Mouse (Mus musculus): ENCODE measurements around the gene Mpst. TPM values are rescaled to one million over a fixed set of nuclear protein-coding genes. Genes with fewer than 3 reads are reported as not detected.

The Mpst gene
- polyA plus RNA-seq (2016; fragmentation: Nextera tagmentation; extraction: Ambion mirVana) = 2.1 and 2.8 TPM in 2 replicates

DNA sequence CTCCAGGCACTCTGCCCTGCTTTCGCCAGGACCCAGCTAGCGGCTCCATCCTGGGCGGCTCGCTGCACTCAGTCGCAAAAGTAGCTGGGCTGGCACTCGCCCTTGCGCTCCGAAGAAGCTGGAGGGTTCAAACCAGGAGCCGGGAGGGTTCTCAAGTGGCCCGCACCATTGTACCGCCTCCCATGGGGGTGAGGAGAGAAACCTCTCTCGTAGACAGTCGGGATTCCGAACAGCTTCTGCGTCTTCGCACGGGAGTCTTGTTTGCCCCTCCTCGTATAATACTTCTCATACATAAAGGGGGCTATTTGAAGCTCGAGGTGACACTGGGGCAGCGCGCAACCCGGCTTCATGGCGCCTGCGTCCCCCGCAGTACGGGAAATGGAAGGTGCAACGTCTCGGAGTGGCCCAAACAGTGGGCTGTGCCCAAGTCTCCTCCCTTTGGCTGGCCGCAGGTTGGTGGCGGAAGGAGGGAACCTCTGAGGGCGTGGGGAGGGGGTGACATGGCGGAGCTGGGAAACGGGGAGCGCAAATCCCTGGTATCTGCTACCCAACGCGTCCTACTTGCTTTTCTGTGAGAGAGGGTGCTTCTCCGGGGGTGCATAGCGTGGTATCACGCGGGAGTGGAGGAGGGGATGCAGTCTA is at the start of gene Mpst:
Gene Mpst, plus strand, starts transcription at position 124 of the 642 bp plus-strand sequence.
- H3K36me3 ChIP-seq = no peaks in the 10 kb centered on the region; the same call in 1 of the 2 replicates
- peak within 1 kb of the TSS; percentile 57 for H3K4me3 ChIP-seq
- ATAC-seq (ENCODE audit: low FRiP score, low read depth) = peak; percentile 84
- H3K9me3 ChIP-seq = no peaks in the 10 kb centered on the region
- peaks cover 35% of the 10 kb centered on the region for H3K27me3 ChIP-seq (replicated peaks)
- H3K27ac ChIP-seq = peak within 1 kb of the TSS; percentile 71
- peaks cover 35% of the 10 kb centered on the region for H3K4me1 ChIP-seq
- H3K4me2 ChIP-seq (replicated peaks) = peak within 1 kb of the TSS; percentile 84
- WGBS = under 1% methylated on average over 40 of the region's 40 CpGs
- peak within 1 kb of the TSS; percentile 56 for H3K9ac ChIP-seq

DNA sequence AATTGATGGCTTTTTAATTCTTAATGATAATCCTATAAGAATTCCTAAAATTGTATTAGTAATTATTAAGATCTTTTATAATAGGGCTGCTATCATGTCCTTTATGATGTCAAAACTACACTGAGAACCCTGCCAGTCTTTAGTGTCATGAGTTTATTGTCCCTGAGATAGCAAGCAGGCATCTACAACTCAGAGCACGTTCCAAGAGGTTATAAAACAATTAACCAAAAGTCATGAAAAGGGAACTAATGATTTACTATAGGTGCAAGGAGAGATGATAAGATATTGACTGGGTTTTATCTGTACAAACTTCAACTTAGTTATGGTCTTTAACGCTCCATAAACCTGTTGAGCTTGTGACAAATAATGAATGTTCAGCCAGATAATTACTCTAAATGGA is 40.3 kb upstream of the Mpst start:
- H3K27ac ChIP-seq = no peak overlapping the region
- peaks cover 18% of the 10 kb centered on the region; the same call in 1 of the 2 replicates for H3K27me3 ChIP-seq (replicated peaks)
- no peaks in the 10 kb centered on the region for H3K4me1 ChIP-seq
- WGBS = 53% methylated on average over 2 of the region's 2 CpGs
- H3K4me3 ChIP-seq = no peak overlapping the region
- H3K4me2 ChIP-seq (replicated peaks) = no peak overlapping the region
- H3K9ac ChIP-seq = no peak overlapping the region
- no peaks in the 10 kb centered on the region for H3K9me3 ChIP-seq
- H3K36me3 ChIP-seq = no peaks in the 10 kb centered on the region
- ATAC-seq (ENCODE audit: low FRiP score, low read depth) = no peak

DNA sequence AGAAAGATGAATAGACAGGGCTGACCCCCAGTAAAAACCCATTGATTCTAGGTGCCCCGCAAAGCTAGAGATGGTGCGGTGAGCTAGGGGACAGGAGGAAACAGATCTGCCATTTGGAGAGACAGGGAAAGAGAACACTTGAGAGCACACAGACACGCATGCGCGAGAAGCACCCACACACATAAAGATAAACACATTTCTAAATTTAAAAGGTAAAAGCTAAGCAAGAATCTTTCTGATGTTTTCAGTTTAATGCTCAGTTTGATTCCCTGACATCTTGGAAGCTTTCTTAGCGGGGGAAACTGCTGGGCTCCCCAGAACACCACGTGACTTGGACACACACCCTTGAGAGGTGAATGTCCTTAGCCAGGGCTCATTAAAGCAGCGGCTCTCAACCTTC is 39.3 kb upstream of the Mpst start:
- H3K4me1 ChIP-seq = no peaks in the 10 kb centered on the region
- WGBS = 76% methylated on average over 8 of the region's 8 CpGs
- no peaks in the 10 kb centered on the region for H3K36me3 ChIP-seq
- H3K4me2 ChIP-seq (replicated peaks) = no peak overlapping the region
- ATAC-seq (ENCODE audit: low FRiP score, low read depth) = no peak
- H3K9me3 ChIP-seq = no peaks in the 10 kb centered on the region
- peaks cover 18% of the 10 kb centered on the region; the same call in 1 of the 2 replicates for H3K27me3 ChIP-seq (replicated peaks)
- no peak overlapping the region for H3K27ac ChIP-seq
- no peak overlapping the region for H3K4me3 ChIP-seq
- no peak overlapping the region for H3K9ac ChIP-seq

DNA sequence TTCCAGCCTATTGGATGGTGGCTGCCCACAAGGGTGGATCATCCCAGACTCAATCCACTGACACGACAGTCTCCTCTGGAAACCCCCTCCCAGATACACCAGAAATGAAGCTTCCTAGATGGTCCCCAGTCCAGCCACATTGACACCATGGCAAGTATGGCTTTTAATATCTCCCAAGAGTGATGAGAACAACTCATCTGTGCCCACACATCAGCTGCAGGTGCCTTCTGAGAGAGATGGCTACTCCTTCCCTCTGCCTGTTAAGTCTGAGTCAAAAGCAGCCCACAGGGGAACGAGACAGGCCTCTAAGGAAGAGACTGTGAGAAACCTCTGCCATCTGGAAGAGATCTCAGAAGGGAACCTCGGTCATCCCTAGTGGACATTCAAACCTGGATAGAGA is 38.4 kb upstream of the Mpst start:
- Histone ChIP-seq H3K9me3 (no peaks in the 10 kb centered on the region), H3K27ac (no peak overlapping the region), H3K4me2 (replicated peaks) (no peak overlapping the region), H3K27me3 (replicated peaks) (peaks cover 18% of the 10 kb centered on the region; the same call in 1 of the 2 replicates), H3K36me3 (no peaks in the 10 kb centered on the region), H3K4me1 (no peaks in the 10 kb centered on the region), H3K9ac (no peak overlapping the region), H3K4me3 (no peak overlapping the region)
- 75% methylated on average over 3 of the region's 3 CpGs for WGBS
- ATAC-seq (ENCODE audit: low FRiP score, low read depth) = no peak

DNA sequence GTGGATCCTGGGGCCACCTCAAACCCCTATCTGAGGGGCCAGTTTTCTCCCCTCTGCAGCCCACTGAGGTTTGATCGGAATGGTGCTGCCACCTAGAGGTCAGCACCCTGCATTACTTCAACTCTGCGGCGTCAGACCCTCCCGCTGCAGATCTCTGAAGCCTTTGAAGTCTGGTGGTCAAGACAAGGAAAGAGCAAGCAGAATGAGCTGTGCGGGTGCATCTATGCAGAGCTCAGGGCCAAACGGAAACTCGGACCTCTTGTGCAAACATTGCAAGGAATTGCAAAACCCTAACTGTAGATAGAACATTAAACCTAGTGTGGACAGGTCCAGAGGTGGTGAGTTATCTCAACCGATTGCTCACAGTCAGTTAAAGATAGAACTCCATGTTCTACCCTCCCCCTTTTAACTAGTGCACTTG is 37.3 kb upstream of the Mpst start:
- Histone ChIP-seq H3K9me3 (no peaks in the 10 kb centered on the region), H3K9ac (no peak overlapping the region), H3K4me1 (no peaks in the 10 kb centered on the region), H3K4me3 (no peak overlapping the region), H3K36me3 (no peaks in the 10 kb centered on the region), H3K27me3 (replicated peaks) (peaks cover 18% of the 10 kb centered on the region; the same call in 1 of the 2 replicates), H3K4me2 (replicated peaks) (no peak overlapping the region), H3K27ac (no peak overlapping the region)
- WGBS = 17% methylated on average over 8 of the region's 8 CpGs
- ATAC-seq (ENCODE audit: low FRiP score, low read depth) = no peak

DNA sequence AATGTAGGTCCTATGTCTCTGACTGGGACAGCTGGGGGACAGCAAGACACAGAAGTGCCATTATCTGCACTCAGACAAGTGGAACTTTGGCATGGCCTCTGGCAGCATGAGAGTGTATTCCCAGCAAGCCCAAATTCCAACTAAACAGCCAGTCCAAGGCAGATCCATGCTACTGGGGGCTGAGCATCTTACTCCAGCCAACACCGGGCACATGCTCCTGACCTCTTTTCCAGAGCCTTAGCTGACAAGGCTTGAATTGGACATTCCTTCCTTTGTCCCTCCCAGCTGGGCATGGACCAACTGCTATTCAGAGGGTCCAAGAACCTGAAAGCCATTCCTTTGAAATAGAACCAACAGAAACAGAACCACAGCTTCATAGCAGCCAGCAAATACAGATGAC is 36.6 kb upstream of the Mpst start:
- H3K4me3 ChIP-seq = no peak overlapping the region
- ATAC-seq (ENCODE audit: low FRiP score, low read depth) = no peak
- H3K36me3 ChIP-seq = no peaks in the 10 kb centered on the region
- H3K9me3 ChIP-seq = no peaks in the 10 kb centered on the region
- H3K27ac ChIP-seq = no peak overlapping the region
- 63% methylated on average over 1 of the region's 1 CpGs for WGBS
- peaks cover 18% of the 10 kb centered on the region; the same call in 1 of the 2 replicates for H3K27me3 ChIP-seq (replicated peaks)
- H3K4me2 ChIP-seq (replicated peaks) = no peak overlapping the region
- H3K9ac ChIP-seq = no peak overlapping the region
- H3K4me1 ChIP-seq = no peaks in the 10 kb centered on the region

DNA sequence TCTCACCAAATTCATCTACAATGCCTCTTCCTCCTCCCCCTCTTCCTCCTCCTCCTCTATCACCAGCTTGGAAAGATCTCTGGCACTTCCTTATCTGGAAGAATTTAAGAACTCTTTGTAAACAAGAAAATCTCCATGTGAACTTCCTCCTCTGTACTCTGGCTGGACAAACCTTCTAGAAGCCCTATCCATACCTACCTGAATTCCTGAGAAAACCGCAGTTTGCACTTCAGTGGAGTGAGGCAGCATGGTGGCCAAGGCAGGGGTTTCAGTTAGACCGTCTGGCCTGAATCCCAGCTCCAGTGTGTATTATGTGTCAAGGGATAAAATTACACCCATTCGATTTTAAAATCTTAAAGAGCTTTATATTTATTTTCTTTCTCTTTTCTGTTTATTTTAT is 33.4 kb upstream of the Mpst start:
- no peaks in the 10 kb centered on the region for H3K4me1 ChIP-seq
- 81% methylated on average over 3 of the region's 3 CpGs for WGBS
- H3K9ac ChIP-seq = no peak overlapping the region
- H3K9me3 ChIP-seq = no peaks in the 10 kb centered on the region
- no peak overlapping the region for H3K4me3 ChIP-seq
- no peak for ATAC-seq (ENCODE audit: low FRiP score, low read depth)
- H3K4me2 ChIP-seq (replicated peaks) = no peak overlapping the region
- H3K27me3 ChIP-seq (replicated peaks) = peaks cover 12% of the 10 kb centered on the region; the same call in 1 of the 2 replicates
- no peaks in the 10 kb centered on the region for H3K36me3 ChIP-seq
- H3K27ac ChIP-seq = no peak overlapping the region

DNA sequence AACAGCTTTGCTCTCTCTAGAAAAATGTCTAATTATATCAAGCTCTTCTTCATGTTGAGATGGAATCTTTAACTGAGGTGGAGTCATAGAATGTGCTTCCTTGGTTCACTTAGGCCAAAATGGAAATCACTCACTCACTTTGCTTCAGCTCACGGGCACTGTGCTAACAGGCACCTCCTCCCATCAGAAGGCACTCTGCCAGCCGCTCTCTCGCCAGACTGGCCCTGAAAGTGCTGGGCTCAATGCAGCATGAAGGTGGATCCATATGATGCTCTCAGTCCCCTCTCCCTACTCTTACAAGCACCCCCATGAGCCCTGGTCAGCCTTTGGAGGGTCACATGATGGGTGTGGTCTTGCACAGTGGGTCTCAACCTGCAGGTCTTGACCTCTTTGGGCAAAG is 32.0 kb upstream of the Mpst start:
- Histone ChIP-seq H3K4me3 (no peak overlapping the region), H3K9me3 (no peaks in the 10 kb centered on the region), H3K4me2 (replicated peaks) (no peak overlapping the region), H3K9ac (no peak overlapping the region), H3K36me3 (no peaks in the 10 kb centered on the region), H3K27ac (no peak overlapping the region), H3K27me3 (replicated peaks) (0 out of 2 replicates have a peak, but pooled peaks cover 5% of the 10 kb centered on the region), H3K4me1 (no peaks in the 10 kb centered on the region)
- 84% methylated on average over 3 of the region's 3 CpGs for WGBS
- no peak for ATAC-seq (ENCODE audit: low FRiP score, low read depth)

DNA sequence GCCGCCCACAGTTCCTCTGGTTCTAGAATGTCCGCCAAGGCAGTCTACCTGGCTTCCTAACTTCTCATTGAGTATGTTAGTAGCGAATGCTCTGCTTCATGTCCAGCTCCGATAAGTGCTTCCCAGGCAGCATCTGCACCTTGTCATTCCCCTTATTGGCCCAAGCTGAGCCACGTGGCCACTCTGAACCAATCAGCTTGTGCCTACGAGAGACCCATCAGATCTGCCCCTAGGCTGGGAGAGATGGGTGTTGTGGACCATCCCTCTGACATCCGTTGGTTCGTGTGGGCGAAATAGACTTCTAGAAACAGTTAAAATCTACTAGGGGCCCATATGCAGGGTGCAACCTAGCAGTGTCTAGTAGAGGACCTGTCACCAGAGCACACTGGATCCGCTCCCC is 28.4 kb upstream of the Mpst start:
- ATAC-seq (ENCODE audit: low FRiP score, low read depth) = no peak
- Histone ChIP-seq H3K4me2 (replicated peaks) (no peak overlapping the region), H3K4me1 (no peaks in the 10 kb centered on the region), H3K4me3 (no peak overlapping the region), H3K27me3 (replicated peaks) (no peaks in the 10 kb centered on the region), H3K9me3 (no peaks in the 10 kb centered on the region), H3K36me3 (no peaks in the 10 kb centered on the region), H3K27ac (no peak overlapping the region), H3K9ac (no peak overlapping the region)
- 88% methylated on average over 10 of the region's 10 CpGs for WGBS

DNA sequence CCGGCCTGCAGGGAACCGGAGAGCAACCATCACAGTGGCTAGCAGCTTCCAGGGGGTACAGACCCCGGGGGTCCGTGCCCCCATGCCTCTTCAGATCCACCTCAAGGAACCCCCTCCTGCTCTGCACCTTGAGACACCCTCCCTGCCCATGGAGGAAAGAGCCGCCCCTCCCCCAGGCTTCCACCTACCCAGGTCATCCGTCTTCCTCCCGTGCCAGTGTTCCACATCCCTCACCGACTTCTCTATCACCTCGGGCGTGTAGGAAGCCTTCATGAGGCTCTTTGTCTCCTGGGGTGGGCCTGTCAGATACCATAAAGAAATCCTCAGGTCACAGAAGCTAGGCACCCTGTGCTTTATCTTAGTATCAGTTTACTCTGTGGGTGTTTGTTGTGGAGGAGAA is 27.7 kb upstream of the Mpst start:
- no peaks in the 10 kb centered on the region for H3K36me3 ChIP-seq
- H3K27me3 ChIP-seq (replicated peaks) = no peaks in the 10 kb centered on the region
- H3K4me1 ChIP-seq = no peaks in the 10 kb centered on the region
- H3K4me2 ChIP-seq (replicated peaks) = no peak overlapping the region
- WGBS = 83% methylated on average over 10 of the region's 10 CpGs
- H3K9me3 ChIP-seq = no peaks in the 10 kb centered on the region
- no peak overlapping the region for H3K27ac ChIP-seq
- no peak overlapping the region for H3K4me3 ChIP-seq
- ATAC-seq (ENCODE audit: low FRiP score, low read depth) = no peak
- no peak overlapping the region for H3K9ac ChIP-seq

DNA sequence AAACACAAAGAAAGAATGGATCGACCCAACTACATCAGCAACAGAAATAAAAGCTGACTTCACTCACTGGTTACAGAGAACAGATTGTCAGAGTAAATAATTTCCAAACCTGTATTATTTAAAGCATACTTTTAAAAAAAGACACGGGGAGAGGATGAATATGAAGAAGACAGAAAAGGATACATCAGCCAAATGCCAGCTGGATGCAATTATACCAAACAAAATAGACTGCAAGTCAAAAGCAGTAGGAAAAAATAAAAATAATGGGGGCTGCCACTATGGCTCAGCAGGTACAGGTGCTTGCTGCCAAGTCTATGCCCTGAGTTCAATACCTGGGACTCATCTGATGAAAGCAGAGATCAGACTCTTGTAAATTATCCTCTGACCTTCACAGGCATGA is 26.0 kb upstream of the Mpst start:
- H3K9ac ChIP-seq = no peak overlapping the region
- WGBS = 88% methylated on average over 2 of the region's 2 CpGs
- no peak overlapping the region for H3K4me3 ChIP-seq

DNA sequence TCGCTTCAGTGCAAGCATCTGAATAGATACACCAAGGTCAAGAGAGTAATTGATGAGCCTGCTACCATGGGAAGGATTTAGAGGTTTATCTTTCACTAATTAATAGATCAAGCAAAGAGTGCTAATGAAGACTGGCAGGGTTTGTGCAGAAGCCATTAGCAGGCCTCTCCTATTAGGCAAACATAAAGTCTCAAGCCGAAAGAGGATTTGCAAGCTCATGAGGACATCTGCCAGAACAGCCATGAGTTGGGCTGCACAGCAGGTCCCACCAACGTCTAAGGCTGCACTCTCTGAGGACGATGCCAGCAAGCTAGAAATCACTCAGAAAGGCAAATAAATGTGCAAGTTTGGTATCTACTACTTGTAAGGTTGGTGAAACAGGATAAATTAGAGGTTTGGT is 25.5 kb upstream of the Mpst start:
- no peak overlapping the region for H3K27ac ChIP-seq
- no peak for ATAC-seq (ENCODE audit: low FRiP score, low read depth)

More for the DNA sequence above, 26.0 kb upstream of the Mpst start:
- Histone ChIP-seq H3K27me3 (replicated peaks) (no peaks in the 10 kb centered on the region), H3K4me2 (replicated peaks) (no peak overlapping the region), H3K9me3 (no peaks in the 10 kb centered on the region), H3K4me1 (no peaks in the 10 kb centered on the region), H3K36me3 (no peaks in the 10 kb centered on the region), H3K27ac (no peak overlapping the region)
- ATAC-seq (ENCODE audit: low FRiP score, low read depth) = no peak

DNA sequence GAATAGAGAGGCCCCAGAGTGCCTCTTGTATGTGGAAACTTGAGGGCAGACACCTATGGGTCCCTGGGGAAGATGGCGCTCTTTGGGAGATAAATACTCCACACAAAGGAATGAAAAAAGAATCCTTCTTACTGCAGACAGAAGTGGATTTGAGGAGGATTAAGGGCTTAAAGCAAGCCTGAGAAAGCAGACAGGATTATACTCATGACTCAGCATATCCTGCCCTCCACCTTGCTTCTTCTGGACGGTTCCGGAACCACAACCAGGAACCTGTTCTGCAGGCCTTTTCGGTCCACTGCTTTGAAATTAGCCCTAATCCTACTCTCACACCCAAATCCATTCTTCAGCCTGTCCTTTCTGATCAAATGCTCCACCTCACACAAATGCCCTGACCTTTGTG is 24.1 kb upstream of the Mpst start:
- Histone ChIP-seq H3K36me3 (no peaks in the 10 kb centered on the region), H3K9me3 (no peaks in the 10 kb centered on the region), H3K4me3 (no peak overlapping the region), H3K27ac (no peak overlapping the region), H3K4me1 (no peaks in the 10 kb centered on the region), H3K4me2 (replicated peaks) (no peak overlapping the region), H3K9ac (no peak overlapping the region), H3K27me3 (replicated peaks) (no peaks in the 10 kb centered on the region)
- 97% methylated on average over 4 of the region's 4 CpGs for WGBS
- ATAC-seq (ENCODE audit: low FRiP score, low read depth) = no peak

More for the DNA sequence above, 25.5 kb upstream of the Mpst start:
- Histone ChIP-seq H3K9me3 (no peaks in the 10 kb centered on the region), H3K36me3 (no peaks in the 10 kb centered on the region), H3K4me3 (no peak overlapping the region), H3K4me1 (no peaks in the 10 kb centered on the region), H3K27me3 (replicated peaks) (no peaks in the 10 kb centered on the region), H3K4me2 (replicated peaks) (no peak overlapping the region), H3K9ac (no peak overlapping the region)
- 82% methylated on average over 4 of the region's 4 CpGs for WGBS

All from neural tube, embryonic 12.5 days (tissue).